Mouse (Mus musculus): ENCODE measurements around the gene Tagap.
"Not testable (repeated sequence)": the region's sequence is repeated elsewhere in the genome, so short reads cannot be mapped to it uniquely, and the experiment has no call there.

DNA sequence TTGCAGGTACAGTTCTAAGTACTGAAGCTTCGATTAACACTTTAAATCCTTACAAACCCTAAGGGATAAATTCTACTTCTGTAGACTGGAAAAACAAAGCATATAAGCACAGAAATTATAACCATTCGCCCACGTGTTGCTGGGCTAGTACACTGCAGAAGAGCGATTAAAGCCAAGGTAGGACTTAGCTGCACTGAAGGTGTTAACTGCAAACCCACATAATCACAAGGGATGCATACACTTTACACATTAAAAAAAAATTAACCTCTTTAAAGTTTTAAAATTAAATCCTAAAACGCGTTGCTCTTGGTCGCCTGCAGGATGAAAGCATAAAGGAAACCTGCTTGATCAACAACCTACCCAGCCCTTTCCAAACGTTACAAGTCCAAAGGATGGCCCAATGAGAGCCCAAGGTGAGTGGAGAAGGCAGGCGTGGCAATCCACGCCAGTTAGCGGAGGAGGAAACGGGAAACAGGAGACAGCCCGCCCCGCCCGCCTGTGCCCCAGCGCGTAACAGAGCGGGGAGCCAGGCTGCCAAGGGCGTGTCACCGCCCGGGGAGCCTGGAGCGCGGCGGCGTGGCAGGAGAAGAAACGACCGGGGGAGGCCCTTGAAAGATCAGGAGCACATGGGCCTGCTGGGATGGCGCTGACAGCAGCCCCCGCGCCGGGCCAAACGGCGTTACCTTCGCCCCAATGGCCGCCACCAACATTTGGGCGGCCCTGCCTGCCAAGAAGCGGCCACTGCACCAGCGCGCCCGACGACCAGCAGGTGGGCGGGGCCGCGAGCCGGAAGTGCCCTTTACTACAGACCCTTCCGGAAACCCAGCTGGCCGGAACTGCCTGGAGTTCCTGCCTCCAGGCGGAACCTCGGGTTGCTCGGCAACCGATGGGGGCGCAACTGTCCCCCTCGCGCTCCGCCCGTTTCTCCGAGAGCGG is 19.6 kb downstream of the Tagap start, which contains the start of gene Rsph3a:
- TF ChIP-seq CTCF (IDR thresholded peaks at IDR 0.05; ENCODE audit: low read depth), result not testable (repeated sequence)
- TF ChIP-seq EP300 (IDR thresholded peaks at IDR 0.05; ENCODE audit: low read depth), result peak; percentile 68; the same call in 1 of the 2 replicates
